Mouse (Mus musculus): Measurements from ENCODE around the gene Rbpjl.
A peak's percentile ranks its signal among the peaks of the same experiment; 100 is the strongest.

Rbpjl gene

GRCm38 (mm10) chr2:164402906-164403305 lies at the start of gene Rbpjl:
Gene Rbpjl, plus strand, starts transcription at chr2:164403141.
- peak; percentile 21 for DNase-seq

GRCm38 (mm10) chr2:164353356-164353755 lies 49.6 kb upstream of the Rbpjl start:
- no peak for DNase-seq

- DNase-seq = no peak
These were observed 46.6 kb upstream of the Rbpjl start for GRCm38 (mm10) chr2:164356177-164356967.

- DNase-seq = no peak
These were observed 44.6 kb upstream of the Rbpjl start for GRCm38 (mm10) chr2:164358373-164358772.

- no peak for DNase-seq
These were observed 43.9 kb upstream of the Rbpjl start for GRCm38 (mm10) chr2:164359031-164359430.

- DNase-seq = no peak
These were observed 43.3 kb upstream of the Rbpjl start for GRCm38 (mm10) chr2:164359668-164360067.

- no peak for DNase-seq
These were observed 41.8 kb upstream of the Rbpjl start for GRCm38 (mm10) chr2:164360974-164361657.

- no peak for DNase-seq
These were observed 36.0 kb upstream of the Rbpjl start for GRCm38 (mm10) chr2:164366947-164367346.

GRCm38 (mm10) chr2:164368620-164369105 lies 34.3 kb upstream of the Rbpjl start:
- no peak for DNase-seq

- no peak for DNase-seq
These were observed 31.6 kb upstream of the Rbpjl start for GRCm38 (mm10) chr2:164371371-164371770.

GRCm38 (mm10) chr2:164372408-164373053 lies 30.4 kb upstream of the Rbpjl start:
- DNase-seq = no peak

GRCm38 (mm10) chr2:164373187-164373586 lies 29.8 kb upstream of the Rbpjl start:
- DNase-seq = no peak

- no peak for DNase-seq
These were observed 25.2 kb upstream of the Rbpjl start for GRCm38 (mm10) chr2:164377478-164378426.

- DNase-seq = no peak
These were observed 21.2 kb upstream of the Rbpjl start for GRCm38 (mm10) chr2:164381726-164382125.

GRCm38 (mm10) chr2:164382971-164383370 lies 20.0 kb upstream of the Rbpjl start:
- no peak for DNase-seq

GRCm38 (mm10) chr2:164383656-164384399 lies 19.1 kb upstream of the Rbpjl start:
- no peak for DNase-seq

GRCm38 (mm10) chr2:164385927-164386763 lies 16.8 kb upstream of the Rbpjl start:
- DNase-seq = no peak

- DNase-seq = peak; percentile 17
These were observed 16.0 kb upstream of the Rbpjl start for GRCm38 (mm10) chr2:164386953-164387352.

- DNase-seq = peak; percentile 11
These were observed 13.9 kb upstream of the Rbpjl start, which contains the start of gene Slpi for GRCm38 (mm10) chr2:164389020-164389419. Gene Slpi, minus strand, starts transcription at chr2:164389095.

- DNase-seq = peak; percentile 82
These were observed 13.4 kb upstream of the Rbpjl start for GRCm38 (mm10) chr2:164389499-164389898.

GRCm38 (mm10) chr2:164393126-164393525 lies 9.8 kb upstream of the Rbpjl start:
- no peak for DNase-seq
